Mouse (Mus musculus): ENCODE data around the gene Bcl2l11. TPM values are rescaled to one million over a fixed set of nuclear protein-coding genes. Genes with fewer than 3 reads are reported as not detected.

Bcl2l11 gene
- total and polyA plus RNA-seq, 3 experiments = 2.3 to 6.3 TPM; not detected in 1

GRCm38 (mm10) chr2:128203749-128204405 lies 78.0 kb downstream of the Bcl2l11 start (continued):
- TF ChIP-seq ETS1 (IDR thresholded peaks at IDR 0.05; ENCODE audit: low read depth, low read length) = peak; percentile 90

- Histone ChIP-seq H3K4me3 (ENCODE audit: control insufficient read depth in 1 of 2, insufficient read depth in 1 of 2, low read depth in 2 of 2, low read length in 2 of 2) (no peak overlapping the region), H3K9me3 (replicated peaks; ENCODE audit: insufficient read depth, low read length) (no peaks in the 10 kb centered on the region), H3K27ac (ENCODE audit: control insufficient read depth, low read depth, low read length) (no peak overlapping the region), H3K79me2 (ENCODE audit: control insufficient read depth, insufficient read depth, low read length, poor library complexity) (no peaks in the 10 kb centered on the region), H3K4me1 (ENCODE audit: control insufficient read depth in 1 of 2, insufficient read depth in 2 of 2, low read length in 2 of 2) (peaks cover 6 to 28% of the 10 kb centered on the region in 2 experiments), H3K27me3 (ENCODE audit: control insufficient read depth in 1 of 2, insufficient read depth in 2 of 2, low read length in 2 of 2) (no peaks in the 10 kb centered on the region), H3K9ac (ENCODE audit: control insufficient read depth, low read depth, low read length, poor library complexity, severe bottlenecking) (no peak overlapping the region), H3K36me3 (ENCODE audit: control insufficient read depth in 1 of 2, insufficient read depth in 2 of 2, low read length in 2 of 2) (peaks cover 0 to 19% of the 10 kb centered on the region in 2 experiments; a peak in 2 of 4 replicates)
- TF ChIP-seq ETS1 (IDR thresholded peaks at IDR 0.05; ENCODE audit: low read depth, low read length) (no peak), ZC3H11A (IDR thresholded peaks at IDR 0.05; ENCODE audit: low read depth, low read length) (no peak), HCFC1 (IDR thresholded peaks at IDR 0.05; ENCODE audit: low read depth, low read length) (no peak), JUND (IDR thresholded peaks at IDR 0.05; ENCODE audit: low read depth, low read length) (no peak), MXI1 (IDR thresholded peaks at IDR 0.05; ENCODE audit: low read depth, low read length) (no peak), CHD1 (IDR thresholded peaks at IDR 0.05; ENCODE audit: low read depth, low read length) (no peak), GATA1 (IDR thresholded peaks at IDR 0.05; ENCODE audit: low read depth, low read length) (no peak), GABPA (IDR thresholded peaks at IDR 0.05; ENCODE audit: low read depth, low read length) (no peak), NRF1 (IDR thresholded peaks at IDR 0.05; ENCODE audit: insufficient read depth, low read depth, low read length, poor library complexity, severe bottlenecking) (no peak)
- DNase-seq (ENCODE audit: low read depth, low spot score) = no peak
Observed at GRCm38 (mm10) chr2:128208541-128208940, 82.7 kb downstream of the Bcl2l11 start.

- TF ChIP-seq POLR2A (IDR thresholded peaks at IDR 0.05; ENCODE audit: control insufficient read depth in 1 of 2, insufficient read depth in 1 of 2, low read depth in 1 of 2, low read length in 2 of 2, poor library complexity in 1 of 2) (no peak), RAD21 (IDR thresholded peaks at IDR 0.05; ENCODE audit: low read depth, low read length) (no peak), POLR2AphosphoS2 (IDR thresholded peaks at IDR 0.05; ENCODE audit: low read length) (no peak)
- no peaks in the 10 kb centered on the region for H3K27me3 ChIP-seq (ENCODE audit: control insufficient read depth in 1 of 2, insufficient read depth in 2 of 2, low read length in 2 of 2)
- no peaks in the 10 kb centered on the region for H3K79me2 ChIP-seq (ENCODE audit: control insufficient read depth, insufficient read depth, low read length, poor library complexity)
- H3K27ac ChIP-seq (ENCODE audit: control insufficient read depth, low read depth, low read length) = no peak overlapping the region
- peaks cover 4 to 19% of the 10 kb centered on the region in 2 experiments for H3K4me1 ChIP-seq (ENCODE audit: control insufficient read depth in 1 of 2, insufficient read depth in 2 of 2, low read length in 2 of 2)
- no peak overlapping the region for H3K9ac ChIP-seq (ENCODE audit: control insufficient read depth, low read depth, low read length, poor library complexity, severe bottlenecking)
- peaks cover 0 to 9% of the 10 kb centered on the region in 2 experiments; a peak in 2 of 4 replicates for H3K36me3 ChIP-seq (ENCODE audit: control insufficient read depth in 1 of 2, insufficient read depth in 2 of 2, low read length in 2 of 2)
- DNase-seq (ENCODE audit: low read depth, low spot score) = no peak
- no peaks in the 10 kb centered on the region for H3K9me3 ChIP-seq (replicated peaks; ENCODE audit: insufficient read depth, low read length)
- H3K4me3 ChIP-seq (ENCODE audit: control insufficient read depth in 1 of 2, insufficient read depth in 1 of 2, low read depth in 2 of 2, low read length in 2 of 2) = no peak overlapping the region
Observed at GRCm38 (mm10) chr2:128209841-128210329, 84.0 kb downstream of the Bcl2l11 start.
